Mouse (Mus musculus) C2C12 (cell line): ENCODE data around the gene Fem1a.

Experiments
- CTCF ChIP-seq: IDR thresholded peaks from one replicate; pipeline ENCODE4 v1.5.1; 2011; ENCODE audit not compliant: control insufficient read depth, insufficient read depth, insufficient read length
- USF1 ChIP-seq: IDR thresholded peaks from one replicate; pipeline ENCODE4 v1.6.1; 2011; ENCODE audit warnings: low read depth, mild to moderate bottlenecking, control low read depth, moderate library complexity

DNA sequence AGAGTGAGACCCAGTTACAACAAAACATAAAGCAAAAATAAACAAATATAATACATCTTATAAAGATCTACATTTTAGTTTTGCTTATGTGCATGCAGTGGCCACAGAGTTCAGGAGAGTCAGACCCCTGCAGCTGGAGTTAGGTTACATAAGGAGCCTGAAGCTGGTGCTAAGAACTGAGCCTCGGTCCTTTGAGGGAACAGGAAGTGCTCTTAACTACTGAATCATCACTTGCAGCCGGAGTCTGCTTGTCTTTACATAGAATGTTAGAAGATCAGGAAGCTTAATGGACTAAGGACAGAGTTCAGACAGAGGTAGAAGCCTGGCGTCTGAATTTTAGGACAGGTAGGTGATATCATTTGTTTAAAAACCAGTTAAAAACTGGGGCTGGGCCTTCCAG is 32.3 kb downstream of the Fem1a start:
- no peak for TF ChIP-seq CTCF
- TF ChIP-seq USF1, result no peak
